Mouse (Mus musculus) erythroid progenitor cell, adult 5-6 weeks (primary cell): ENCODE results near the gene Ezr. TPM values are rescaled to one million over a fixed set of nuclear protein-coding genes. Genes with fewer than 3 reads are reported as not detected.

ENCODE experiments used
- ATAC-seq: replicated peaks from 2 replicates; pipeline ENCODE4 v1.8.0; 2016; ENCODE audit warnings: moderate number of reproducible peaks, mild to moderate bottlenecking, moderate TSS enrichment, inconsistent platforms; ENCODE audit not compliant: poor library complexity, low FRiP score, severe bottlenecking
- total RNA-seq, 2 experiments: library from RNA; stranded (forward) in 1 of 2; stranded (reverse) in 1 of 2; fragments of 150-400 nt in 1 of 2; fragments of 186-747, 209-891 nt in 1 of 2; gene quantifications; 2 replicates each; pipeline versions ENCODE4 v1.2.3 to v1.2.4; 2015 to 2017; ENCODE audit warnings: low replicate concordance in 2 of 2

Ezr gene
- total RNA-seq (2015; ENCODE audit: low replicate concordance): 59.5 and 69.6 TPM in 2 replicates
- total RNA-seq (2017; ENCODE audit: low replicate concordance): 196 and 254 TPM in 2 replicates

DNA sequence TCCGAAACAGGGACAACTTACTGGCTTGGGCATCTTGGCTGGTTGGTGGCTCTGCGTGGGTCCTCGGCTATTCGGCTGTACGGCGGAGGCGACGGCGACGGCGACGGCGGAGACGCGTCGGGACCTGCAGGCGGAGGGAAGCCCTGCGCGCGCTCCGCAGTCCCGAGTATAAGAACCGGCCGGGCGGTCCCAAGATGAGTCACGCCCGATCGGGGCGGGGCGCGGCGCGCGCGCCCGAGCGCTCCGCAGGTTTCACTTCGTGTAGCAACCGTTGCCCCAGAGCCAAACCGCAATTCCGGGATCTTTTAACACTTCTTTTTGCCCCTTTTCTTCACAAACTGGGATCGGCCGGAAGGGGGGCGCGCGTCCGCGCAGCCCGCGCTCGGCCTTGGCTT, at the start of gene Ezr:
TSS of gene Ezr (minus strand) at position 174 of the 395 bp plus-strand sequence.
- ATAC-seq: peak; percentile 80

DNA sequence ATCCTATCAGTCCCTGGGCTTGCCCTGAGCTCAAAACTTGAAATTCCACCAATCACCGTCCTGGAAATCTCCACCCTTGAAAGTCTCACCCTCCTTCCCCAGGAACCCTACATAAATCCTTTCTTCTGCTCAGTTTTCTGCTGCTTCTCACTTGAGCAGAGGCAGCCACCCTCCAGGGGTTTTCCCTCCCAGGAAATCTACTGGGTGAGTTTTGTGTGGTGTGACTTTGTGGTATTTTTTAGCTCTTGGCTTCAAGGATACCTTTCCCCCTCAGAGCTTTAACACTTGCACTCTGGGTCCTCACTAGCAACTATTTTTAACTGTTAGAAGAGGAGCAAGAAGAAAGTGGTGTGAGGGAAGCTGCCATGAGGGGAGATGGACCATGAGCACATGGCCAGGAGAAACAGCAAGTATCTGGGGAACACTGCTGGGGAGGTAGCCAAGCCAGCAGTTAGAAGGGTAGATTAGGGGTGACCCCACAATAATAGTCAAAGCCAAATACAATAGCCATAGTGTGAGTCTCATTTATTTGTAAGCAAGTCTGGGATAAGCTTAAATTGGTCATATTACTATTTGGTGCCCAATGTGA, 47.5 kb upstream of the Ezr start:
- no peak for ATAC-seq

DNA sequence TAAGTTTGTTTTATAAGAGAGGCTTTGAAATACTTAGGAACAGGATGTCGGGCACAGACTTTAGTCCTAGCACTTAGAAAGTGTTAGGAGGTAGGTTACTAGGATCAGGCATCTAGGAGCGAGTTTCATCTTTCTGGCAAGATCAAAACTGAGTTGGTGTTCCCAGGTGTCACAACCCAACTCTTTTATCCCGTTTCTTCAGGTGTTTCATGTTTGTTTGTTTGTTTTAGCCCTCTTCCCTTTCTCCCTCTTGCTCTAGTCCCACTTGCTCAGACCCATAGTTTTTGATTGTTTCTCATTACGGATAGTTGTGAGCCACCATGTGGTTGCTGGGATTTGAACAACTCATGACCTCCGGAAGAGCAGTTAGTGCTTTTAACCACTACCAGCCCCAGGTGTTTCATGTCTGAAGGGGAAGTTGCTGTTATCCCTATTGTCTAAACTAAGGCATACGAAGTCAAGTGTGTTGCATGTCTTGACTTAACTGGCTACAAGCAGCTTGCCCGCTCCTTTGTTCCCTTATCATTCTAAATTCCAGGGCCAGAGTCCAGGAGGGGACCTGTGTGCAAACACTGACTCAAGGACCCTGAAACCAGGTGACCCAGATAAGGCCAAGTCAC, 46.1 kb upstream of the Ezr start:
- no peak for ATAC-seq

DNA sequence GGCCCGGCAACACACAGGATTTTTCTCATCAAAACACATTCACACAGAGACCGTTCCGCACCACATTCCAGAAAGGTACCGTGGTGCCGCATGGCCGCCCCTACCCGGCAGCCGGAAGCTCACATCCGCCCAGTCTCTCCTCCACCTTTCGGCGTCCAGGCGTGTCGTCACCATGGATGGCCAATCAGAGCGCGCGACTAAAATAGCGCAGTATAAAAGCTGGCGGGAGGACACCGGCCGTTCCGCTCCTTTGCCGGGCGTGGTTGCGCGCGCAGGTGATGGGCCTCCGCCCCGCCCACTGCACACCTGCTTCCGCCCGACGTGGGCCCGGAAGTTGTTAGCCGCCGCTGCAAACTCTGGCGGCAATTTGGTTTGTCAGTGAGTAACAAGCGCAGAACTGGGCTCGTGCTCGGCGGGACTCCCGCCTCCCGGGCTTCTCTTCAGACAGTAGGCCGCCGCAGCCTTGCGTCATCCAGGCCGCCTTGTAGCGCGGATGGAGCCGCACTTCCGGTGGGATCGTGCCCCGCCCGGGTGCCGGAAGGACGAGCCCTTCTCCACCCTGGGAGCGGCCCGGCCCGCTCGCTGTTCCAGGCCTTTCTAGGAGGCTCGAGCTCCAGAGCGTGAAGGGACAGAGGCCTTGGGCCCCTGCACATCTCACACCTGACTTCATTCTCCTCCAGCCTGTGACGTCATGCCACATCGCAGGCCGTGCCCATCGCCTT, 45.3 kb upstream of the Ezr start:
- peak; percentile 95 for ATAC-seq

DNA sequence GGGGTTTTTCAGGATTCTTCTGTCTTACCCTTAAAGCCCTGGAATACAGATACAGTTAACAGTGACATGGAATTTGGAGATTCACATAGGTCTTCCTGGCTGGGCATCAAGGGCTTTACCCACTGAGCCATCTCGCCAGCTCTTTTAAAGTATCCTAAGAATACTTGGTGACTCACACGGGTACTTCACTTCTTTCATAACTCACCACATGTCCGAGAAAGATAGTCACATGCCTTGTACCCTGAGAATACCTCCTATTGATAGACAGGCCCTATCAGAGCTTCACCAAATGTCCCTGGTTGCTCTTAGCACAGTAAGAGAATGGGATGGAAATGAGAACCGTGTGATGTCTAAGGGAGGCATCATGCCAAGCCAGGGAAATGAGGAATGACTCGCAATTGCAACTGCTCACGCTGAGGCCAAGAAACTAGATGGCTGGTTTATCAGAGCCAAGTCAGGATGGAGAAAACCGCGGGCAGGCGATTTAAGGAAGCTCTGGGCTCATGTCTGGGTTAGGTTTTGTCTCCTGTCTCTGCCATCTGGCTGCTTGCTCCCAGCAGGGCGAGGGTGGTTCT, 44.7 kb upstream of the Ezr start:
- peak; percentile 71 for ATAC-seq

DNA sequence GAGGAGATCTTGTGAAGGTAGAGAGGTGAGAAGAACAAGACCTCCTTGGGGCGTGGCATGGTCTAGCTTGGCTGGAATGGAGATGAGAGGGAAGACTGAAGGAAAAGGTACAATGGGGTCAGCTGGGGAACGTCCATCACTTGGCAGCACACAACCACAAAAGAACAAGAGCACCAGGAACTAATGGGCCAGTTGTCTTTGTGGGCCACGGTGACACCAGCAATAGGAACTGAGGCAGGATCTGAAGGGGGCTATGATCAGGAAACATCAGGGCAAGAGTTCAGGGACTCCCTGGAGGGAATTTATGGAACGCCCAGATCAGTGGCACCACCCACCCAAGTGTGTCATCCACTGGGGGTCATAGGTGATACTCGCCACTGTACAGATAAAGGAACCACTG, 34.2 kb upstream of the Ezr start:
- ATAC-seq: no peak

DNA sequence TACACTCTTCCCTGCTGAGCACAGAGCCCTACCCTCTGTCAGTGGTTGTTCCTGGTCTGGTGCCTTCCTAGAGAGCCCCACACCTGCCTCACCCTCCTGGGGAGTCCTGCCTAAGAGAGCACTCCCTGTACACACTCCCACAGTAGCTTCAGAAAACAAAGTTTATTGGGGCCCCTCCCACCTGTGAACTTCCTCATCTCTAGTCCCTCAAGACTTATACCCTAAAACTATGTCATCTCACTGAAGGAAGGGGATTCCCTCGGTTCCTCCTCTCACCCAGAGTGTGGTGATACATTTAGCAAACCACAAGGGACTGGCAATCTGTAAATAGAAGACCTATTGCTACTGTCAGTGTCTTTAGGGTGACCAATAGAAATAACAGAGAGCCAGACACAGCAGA, 33.6 kb upstream of the Ezr start:
- ATAC-seq: no peak

DNA sequence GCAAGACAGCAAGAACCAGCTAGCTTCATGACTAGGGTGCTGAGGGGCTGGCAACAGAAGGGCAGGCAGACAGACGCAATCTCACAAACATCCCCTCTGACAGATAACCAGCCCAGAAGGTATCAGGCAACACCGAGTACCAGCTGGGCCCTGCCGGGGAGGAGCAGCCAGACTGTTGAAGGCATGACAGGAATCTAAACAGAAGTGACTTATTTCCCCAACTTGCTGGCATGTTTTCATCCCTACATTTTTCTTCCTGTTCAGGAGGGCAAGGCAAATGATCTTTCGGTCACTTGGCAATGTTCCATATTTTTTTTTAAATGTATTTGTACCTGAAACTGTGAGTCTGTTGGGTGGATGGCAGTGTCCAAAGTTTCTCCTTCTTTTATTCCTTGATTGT, 32.1 kb upstream of the Ezr start:
- peak; percentile 67 for ATAC-seq

DNA sequence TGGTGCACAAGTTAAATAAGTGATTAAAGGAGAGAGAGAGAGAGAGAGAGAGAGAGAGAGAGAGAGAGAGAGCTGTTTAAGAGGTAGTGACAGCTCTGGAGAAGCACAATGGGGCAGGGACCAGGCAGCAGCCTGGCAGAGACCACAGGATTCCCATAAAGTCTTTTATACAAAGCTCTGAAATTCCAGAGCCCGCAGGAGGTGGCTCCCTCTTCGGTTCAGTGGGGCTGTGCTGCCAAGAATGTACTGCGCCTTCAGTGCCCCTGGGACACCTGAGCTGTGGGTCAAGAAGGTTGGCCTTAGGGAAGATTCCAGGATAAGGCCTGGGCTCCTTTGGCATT, 30.2 kb upstream of the Ezr start:
- no peak for ATAC-seq

DNA sequence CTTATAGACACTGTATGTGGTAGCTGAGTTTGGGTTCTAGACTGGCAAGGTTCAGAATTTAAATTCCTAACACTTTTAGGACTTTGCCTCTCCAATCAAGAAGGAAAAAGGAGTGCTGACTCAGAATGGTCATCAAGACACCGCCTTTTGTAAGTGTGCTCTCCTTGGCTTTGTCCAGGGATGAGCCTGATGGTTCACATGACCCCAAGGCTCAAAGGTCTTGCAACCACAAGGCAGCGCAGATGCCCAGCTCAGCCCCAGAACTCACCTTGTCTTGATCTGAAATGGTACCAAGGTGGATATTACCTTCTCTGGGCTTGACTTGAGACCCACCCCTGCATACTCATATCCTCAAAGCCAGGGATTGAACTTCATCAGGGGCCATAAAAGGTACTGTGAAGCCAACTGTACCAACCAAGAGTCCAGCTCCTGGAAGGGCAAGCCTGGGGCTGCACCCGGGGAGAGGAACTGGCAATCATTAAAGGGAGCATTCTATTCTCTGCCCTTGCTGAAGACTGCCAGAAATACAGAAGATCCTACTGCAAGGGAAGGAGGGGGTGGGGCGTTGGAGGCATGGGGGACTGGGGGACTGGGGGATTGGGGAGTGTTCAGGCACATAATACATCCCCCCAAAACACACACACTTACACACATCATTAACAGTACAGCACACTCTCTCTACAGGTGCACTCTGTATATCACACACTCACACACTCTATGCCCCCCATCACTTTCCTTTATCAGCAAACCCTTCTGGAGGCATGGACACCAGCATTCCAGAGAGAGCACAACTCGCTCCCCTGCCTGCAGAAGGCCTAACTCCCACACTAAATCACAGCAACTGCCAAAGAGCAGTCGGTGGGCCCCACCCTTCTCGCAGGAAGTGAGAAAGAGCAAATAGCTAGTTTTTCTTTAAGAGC, 29.6 kb upstream of the Ezr start:
- ATAC-seq: no peak

DNA sequence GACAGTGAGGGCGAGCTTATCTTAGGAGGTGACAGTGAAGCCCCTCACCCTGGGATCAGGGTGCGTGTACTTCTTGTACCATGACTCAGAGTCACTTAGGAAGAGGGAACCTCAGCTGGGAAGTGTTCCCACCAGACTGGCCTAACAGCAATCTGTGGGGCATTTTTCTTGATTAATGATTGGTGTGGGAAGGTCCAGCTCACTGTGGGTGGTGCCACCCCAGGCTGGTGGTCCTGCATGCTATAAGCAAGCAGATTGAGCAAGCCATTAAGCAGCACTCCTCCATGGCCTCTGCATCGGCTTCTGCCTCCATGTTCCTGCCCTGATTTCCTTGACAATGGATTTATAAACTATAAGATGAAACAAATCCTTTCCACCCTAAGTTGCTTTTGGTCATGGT, 26.7 kb upstream of the Ezr start:
- no peak for ATAC-seq

DNA sequence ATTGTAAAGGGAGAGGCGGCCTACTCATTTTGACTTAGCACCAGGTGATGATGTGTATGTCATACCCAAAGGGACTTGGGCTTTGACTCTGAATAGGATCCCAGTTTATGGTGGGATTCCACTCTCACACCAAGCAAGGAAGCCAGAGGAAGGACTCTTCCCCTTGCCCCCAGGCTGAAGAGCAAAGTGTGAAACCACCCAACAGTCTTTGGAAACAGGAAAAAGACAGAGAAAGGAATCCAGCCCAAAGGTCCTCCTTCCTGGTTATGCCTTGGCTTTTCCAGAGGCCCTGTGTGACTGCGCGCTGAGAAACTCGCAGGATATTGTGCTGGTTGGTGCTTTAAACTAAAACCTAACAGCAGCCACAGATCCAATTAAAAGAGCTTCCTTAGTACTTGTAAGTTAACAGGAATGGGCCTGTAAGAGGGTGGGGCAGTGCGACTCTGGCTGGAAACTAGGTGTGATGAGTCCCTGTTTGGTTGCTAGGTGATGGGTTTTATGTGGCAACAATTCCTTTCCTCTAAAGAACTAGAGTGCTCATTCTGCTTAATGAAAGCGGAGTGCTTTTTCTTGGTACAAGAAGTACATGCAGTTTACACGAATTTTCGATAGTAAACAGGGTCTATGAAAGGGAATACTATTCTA, 26.1 kb upstream of the Ezr start:
- no peak for ATAC-seq

DNA sequence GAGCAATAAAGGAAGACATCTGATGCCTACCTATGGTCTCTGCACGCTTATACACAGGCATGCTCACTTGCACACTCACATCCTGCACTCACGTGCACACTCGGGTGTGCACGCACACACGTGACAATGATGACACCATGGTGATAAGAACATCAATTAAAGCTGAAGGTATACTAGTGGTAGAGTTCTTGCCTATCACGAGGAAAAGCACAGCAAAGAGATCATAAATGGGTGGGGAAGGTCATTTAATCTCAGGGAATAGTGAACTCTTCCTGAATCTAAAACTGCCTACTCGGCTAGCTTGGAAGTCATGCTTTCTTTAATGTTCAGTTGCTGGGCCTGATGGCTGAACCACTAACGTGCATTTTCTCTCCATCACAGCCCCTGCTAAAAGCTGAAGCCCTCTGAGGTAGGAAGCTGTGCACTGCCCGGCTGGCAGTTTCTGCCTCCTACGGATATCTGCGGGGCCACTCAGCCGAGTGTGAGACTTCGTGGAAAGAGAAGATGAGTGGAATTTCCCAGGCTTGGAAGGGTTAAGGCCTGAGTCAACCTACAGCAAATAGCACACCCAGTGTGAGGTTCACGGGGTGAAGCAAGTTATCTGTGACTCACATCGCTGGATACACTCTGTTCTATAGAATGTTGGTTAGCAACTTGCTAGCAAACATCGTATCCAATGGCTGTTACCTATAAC, 25.4 kb upstream of the Ezr start:
- no peak for ATAC-seq

DNA sequence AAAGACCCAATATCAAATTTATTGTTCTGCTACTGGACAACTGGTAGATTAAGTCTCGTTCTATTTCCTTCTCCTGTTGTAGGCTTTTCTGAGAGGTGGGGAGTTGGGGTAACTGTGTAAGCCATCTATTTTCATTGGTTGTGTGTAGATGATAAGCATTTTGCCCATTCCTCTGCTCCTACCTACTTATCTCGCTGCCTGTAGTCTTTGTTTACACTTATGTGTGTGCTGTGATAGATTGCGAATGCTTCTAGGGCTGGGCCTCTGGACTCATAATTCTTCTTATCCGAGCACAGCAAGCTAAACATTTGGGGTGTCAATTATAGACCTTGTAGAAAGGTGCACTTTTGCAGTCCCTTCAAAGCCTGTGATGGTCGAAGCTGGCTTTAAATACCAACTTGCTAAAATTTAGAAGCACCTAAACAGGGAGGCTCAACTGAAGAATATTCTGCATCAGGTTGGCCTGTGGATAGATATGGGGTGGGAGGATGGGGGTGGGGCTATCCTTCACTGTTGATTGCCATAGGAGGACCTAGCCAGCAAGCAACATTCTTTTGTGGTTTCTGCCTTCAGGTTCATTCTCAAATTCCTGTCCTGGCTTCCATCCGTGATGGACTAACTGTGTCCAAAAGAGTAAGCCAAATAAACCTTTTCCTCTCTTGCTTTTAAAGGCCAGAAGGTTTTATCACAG, 22.4 kb upstream of the Ezr start:
- ATAC-seq: peak; percentile 91

DNA sequence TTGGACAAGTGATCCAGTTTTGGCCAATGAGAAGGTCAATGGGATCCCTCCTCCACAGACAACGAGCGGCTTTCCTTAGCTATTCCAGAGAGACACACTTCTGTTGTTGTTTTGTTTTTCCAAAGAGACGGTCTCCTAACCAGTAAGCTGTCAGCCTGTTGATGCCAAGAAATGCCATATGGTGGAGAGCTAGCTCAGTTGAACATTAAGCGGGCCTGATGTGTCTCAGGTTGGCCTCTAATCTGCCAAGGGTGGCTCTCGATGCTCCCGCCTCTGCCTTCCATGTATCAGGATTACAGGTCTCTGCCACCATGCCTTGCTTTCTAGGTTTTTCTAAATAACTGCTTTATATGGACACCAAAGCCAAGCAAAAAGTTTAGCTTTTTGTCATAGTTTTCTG, 21.5 kb upstream of the Ezr start:
- ATAC-seq: no peak

DNA sequence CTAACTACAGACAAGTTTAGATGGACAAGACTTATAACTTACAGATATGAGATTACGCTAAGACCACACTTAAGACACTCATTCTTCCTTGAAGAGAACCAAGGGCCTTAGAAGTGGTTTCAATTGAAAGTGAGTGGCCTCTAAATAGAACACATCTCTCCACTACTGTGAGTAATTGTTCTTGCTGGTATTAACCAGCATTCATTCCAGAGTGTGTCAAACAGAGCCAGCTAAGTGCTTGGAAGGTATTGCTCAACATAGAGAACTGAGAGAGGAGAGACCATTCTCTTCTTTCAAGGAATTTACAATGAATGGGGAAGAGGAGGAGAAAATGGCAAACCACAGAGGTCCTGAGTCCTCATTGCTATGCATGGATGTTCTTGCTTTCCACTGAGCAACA, 21.0 kb upstream of the Ezr start:
- ATAC-seq: no peak

DNA sequence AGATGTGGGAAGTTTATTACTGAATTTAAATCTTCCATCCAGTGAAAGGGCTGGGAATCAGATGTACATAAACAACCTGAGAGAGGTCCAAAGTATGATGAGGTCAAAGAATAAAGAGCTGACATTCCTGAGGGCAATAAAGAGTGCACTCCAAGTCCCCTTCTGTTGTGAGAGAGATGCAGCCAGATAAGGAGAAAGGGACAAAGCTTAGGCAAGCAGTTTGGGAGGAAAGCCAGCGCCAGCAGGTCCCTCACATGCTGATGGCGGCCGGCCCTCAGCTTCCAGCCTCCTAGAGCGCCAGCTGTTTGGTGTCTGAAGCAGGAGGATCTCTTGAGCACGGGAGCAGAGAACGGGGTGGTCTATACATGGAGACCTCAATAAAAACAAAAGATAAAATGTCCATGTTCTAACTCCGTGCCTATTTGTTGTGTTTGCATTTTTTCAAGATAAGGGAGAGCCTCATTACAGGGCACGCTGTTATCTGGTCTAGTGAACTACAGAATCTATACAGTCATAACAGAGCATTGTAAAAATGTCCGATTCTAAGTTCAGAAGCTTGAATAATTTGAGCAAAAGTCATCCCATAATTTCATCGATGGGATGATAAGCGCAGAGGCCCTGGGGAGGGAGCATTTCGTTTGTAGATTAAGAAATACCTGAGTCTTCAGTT, 15.9 kb upstream of the Ezr start:
- no peak for ATAC-seq

DNA sequence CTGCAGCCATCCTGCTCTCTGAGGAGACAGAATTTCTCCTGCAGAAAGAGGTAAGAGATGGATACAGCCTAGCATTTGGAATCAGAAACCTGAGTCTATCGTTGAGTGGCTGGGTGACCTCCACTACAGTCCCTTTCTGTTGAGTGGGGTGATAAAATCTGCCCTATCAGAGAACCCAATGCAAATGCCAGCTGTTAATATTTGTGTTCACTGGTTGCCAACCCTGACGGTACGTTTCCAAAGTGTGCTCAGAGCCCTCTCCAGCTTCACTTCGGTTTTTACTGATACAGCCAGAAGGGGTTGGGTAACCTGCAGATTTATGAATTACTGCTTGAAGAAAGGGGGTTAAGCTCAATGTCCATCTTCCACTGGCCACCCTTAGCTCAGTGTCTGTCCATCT, 14.9 kb upstream of the Ezr start:
- ATAC-seq: no peak
